Mouse (Mus musculus): ENCODE data around the gene Zbtb48.

DNA sequence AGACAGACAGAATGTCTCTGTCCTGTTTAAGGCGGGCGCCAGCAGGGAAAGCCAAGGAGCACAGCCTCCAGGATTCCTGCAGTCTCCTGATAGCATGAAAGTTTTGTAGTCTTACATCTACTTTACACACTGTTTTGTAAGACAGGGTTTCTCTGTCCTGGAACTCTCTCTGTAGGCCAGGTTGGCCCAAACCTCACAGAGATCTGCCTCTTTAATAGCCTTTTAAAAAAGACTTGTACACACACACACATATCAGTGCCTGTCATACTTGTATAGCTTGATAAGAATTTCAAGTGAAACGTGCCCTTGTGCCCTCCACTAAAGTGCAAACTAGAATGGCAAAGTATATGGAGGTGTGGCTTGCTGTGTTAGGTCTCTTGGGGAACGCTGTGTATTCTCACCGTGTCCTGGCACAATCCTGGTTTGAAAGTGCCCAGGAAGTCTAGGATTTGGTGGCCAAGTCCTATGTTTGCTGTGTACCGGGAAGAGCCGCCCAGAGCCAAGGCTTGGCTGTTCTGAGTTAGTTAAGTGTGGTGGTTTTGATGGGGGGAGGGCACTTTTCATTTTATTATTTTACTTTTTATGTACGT is 16.2 kb downstream of the Zbtb48 start:
- no peak for TF ChIP-seq CTCF (IDR thresholded peaks at IDR 0.05; ENCODE audit: control insufficient read depth, insufficient read depth, insufficient read length)
- no peak for TF ChIP-seq USF1 (IDR thresholded peaks at IDR 0.05; ENCODE audit: low read depth)
- no peak for TF ChIP-seq CEBPB (IDR thresholded peaks at IDR 0.05; ENCODE audit: low read depth)
- TF ChIP-seq MYOG (IDR thresholded peaks at IDR 0.05; ENCODE audit: control insufficient read depth, extremely low read depth, insufficient read length), result no peak
- no peak for TF ChIP-seq MAX (IDR thresholded peaks at IDR 0.05)
- no peak for TF ChIP-seq MYOD1 (IDR thresholded peaks at IDR 0.05; ENCODE audit: control insufficient read depth, insufficient read length, low read depth)

Measured in C2C12 (cell line).